Mouse (Mus musculus): ENCODE results near the gene Hipk4.

DNA sequence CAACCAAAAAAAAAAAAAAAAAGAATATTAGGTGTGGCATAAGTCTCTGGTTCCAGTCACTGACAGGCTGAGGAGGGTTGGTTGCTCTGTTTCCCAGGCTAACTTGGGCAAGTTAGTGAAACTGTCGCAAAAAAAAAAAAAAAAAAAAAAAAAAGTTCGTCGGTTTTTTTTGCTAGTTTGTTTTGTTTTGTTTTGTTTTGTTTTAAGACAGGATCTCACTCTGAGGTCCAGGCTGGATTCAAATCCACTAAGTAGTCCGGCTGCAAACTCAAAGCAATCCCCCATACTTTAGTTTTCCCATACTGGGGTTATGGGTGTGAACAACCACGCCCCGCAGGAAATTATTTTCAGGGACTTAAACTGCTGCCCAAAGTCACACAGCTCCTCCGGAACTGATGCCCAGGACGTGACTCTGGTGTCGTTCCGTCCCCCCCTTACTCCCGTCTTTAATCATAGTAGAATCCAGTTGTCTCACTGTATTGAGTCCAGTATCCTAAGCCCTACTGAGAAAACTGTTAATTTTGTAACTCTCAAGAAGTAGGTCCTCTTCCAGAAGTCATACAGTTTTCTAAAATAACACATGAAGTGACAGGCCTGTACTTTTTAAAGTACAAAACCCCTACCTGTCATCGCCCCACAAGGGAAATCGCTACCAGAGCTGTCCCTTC lies 36.8 kb upstream of the Hipk4 start:
- TF ChIP-seq POLR2A (IDR thresholded peaks at IDR 0.05; ENCODE audit: low read depth, low read length) (no peak), CTCF (conservative IDR thresholded peaks at IDR 0.05; ENCODE audit: insufficient read depth, insufficient read length, low read depth, low read length) (no peak)
